Mouse (Mus musculus) heart, embryonic 13.5 days (tissue): ENCODE data around the gene E4f1. TPM values are rescaled to one million over a fixed set of nuclear protein-coding genes. Genes with fewer than 3 reads are reported as not detected.
A peak's percentile ranks its signal among the peaks of the same experiment; 100 is the strongest.
"Not testable (repeated sequence)": the region's sequence is repeated elsewhere in the genome, so short reads cannot be mapped to it uniquely, and the experiment has no call there.

ENCODE experiments used
- ATAC-seq: fragments of 200-750 bp; cut with Nextera tagmentation; 2 replicates; pipeline ENCODE4 v1.8.0; 2017; ENCODE audit warnings: moderate TSS enrichment; ENCODE audit not compliant: insufficient number of reproducible peaks, low FRiP score, low TSS enrichment; ENCODE audit errors: extremely low read depth
- H3K27ac ChIP-seq: fragments of 300-500 bp; sonication (generic); replicated peaks from 2 replicates; pipeline ENCODE4 v1.5.1; 2015; ENCODE audit warnings: moderate library complexity, mild to moderate bottlenecking, inconsistent platforms
- H3K27me3 ChIP-seq: fragments of 300-500 bp; sonication (generic); replicated peaks from 2 replicates; pipeline ENCODE4 v1.6.1; 2015; ENCODE audit warnings: mild to moderate bottlenecking, inconsistent platforms
- H3K36me3 ChIP-seq: fragments of 300-500 bp; sonication (generic); 2 replicates; pipeline ENCODE4 v1.6.1; 2015; ENCODE audit warnings: mild to moderate bottlenecking, inconsistent platforms
- H3K4me1 ChIP-seq: fragments of 300-500 bp; sonication (generic); 2 replicates; pipeline ENCODE4 v1.6.1; 2015; ENCODE audit warnings: inconsistent platforms
- H3K4me2 ChIP-seq: fragments of 300-500 bp; sonication (generic); 2 replicates; pipeline ENCODE4 v1.6.1; 2015; ENCODE audit warnings: inconsistent platforms, mild to moderate bottlenecking, moderate library complexity
- H3K4me3 ChIP-seq: fragments of 300-500 bp; sonication (generic); 2 replicates; pipeline ENCODE4 v1.5.1; 2015; ENCODE audit warnings: moderate library complexity, mild to moderate bottlenecking, inconsistent platforms
- H3K9ac ChIP-seq: fragments of 300-500 bp; sonication (generic); 2 replicates; pipeline ENCODE4 v1.6.1; 2015; ENCODE audit warnings: inconsistent platforms, mild to moderate bottlenecking, moderate library complexity
- H3K9me3 ChIP-seq: fragments of 300-500 bp; sonication (generic); 2 replicates; pipeline ENCODE4 v1.6.1; 2016; ENCODE audit warnings: inconsistent platforms
- WGBS: fragments of 180-500 bp; shearing (Covaris S2); methylation state at CpG from one replicate; pipeline ENCODE4 v1.1.7; 2015; ENCODE audit warnings: mixed read lengths; 5-methylcytosine and 5-hydroxymethylcytosine counted together
- polyA plus RNA-seq: library from polyadenylated mRNA; unstranded; fragments of >200 nt; fragmentation: Nextera tagmentation; extraction: Ambion mirVana; gene quantifications from 2 replicates; pipeline ENCODE4 v1.2.1, GENCODE M21; 2015

The E4f1 gene
- polyA plus RNA-seq, 1 experiment from 2014 or later: 24.5 TPM

DNA sequence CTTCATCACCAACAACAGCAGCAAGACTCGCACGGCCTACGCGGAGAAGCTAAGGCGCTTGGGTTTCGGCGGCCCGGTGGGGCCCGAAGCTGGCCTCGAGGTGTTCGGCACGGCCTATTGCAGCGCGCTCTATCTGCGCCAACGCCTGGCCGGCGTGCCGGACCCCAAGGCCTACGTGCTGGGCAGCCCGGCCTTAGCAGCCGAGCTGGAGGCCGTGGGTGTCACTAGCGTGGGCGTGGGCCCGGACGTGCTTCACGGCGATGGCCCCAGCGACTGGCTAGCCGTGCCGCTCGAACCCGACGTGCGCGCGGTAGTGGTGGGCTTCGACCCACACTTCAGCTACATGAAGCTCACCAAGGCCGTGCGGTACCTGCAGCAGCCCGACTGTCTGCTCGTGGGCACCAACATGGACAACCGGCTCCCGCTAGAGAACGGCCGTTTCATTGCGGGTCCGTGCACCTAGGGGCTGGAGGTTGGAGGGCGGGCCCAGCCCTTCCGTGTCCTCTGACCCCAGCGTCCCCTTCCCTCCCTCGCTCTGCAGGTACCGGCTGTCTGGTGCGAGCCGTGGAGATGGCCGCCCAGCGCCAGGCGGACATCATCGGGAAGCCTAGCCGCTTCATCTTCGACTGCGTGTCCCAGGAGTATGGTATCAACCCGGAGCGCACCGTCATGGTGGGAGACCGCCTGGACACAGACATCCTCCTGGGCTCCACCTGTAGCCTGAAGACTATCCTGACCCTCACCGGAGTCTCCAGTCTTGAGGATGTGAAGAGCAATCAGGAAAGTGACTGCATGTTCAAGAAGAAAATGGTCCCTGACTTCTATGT is 801 bp upstream of the E4f1 start:
- H3K9me3 ChIP-seq: no peaks in the 10 kb centered on the region
- H3K4me2 ChIP-seq: peak overlapping the region; percentile 100
- ATAC-seq: peak; percentile 11; the same call in 1 of the 2 replicates
- peak overlapping the region; percentile 97 for H3K9ac ChIP-seq
- under 1% methylated on average over 68 of the region's 68 CpGs for WGBS
- peak overlapping the region; percentile 89 for H3K27ac ChIP-seq
- peak overlapping the region; percentile 95 for H3K4me3 ChIP-seq
- H3K4me1 ChIP-seq: peaks cover 42% of the 10 kb centered on the region
- no peaks in the 10 kb centered on the region for H3K27me3 ChIP-seq
- peaks cover 33% of the 10 kb centered on the region for H3K36me3 ChIP-seq

DNA sequence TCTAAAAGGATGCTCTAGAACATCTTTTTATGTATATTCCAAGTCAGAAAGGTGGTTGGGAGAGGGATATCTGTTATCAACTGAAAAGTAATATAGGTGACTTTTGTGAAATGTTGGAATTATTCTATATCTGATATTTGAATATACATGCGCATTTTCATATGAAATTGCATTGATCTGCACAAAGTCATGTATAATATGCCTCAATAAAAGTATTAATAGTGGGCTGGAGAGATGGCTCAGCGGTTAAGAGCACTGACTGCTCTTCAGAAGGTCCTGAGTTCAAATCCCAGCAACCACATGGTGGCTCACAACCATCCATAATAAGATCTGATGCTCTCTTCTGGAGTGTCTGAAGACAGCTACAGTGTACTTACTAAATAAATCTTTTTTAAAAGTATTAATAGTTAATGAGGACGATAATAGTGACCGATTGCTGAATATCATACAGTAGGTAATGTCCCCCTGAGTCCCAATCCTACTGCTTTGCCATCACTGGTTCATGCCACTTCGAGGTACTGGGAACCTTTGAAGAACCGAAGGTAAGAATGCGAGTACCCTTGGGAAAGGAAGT is 690 bp downstream of the E4f1 start:
- ATAC-seq: no peak
- H3K9ac ChIP-seq: peak overlapping the region; percentile 97
- H3K9me3 ChIP-seq: no peaks in the 10 kb centered on the region
- H3K4me1 ChIP-seq: peaks cover 40% of the 10 kb centered on the region
- H3K27me3 ChIP-seq: no peaks in the 10 kb centered on the region
- 17% methylated on average over 7 of the region's 7 CpGs for WGBS
- peak overlapping the region; percentile 100 for H3K4me2 ChIP-seq
- peaks cover 18% of the 10 kb centered on the region for H3K36me3 ChIP-seq
- H3K27ac ChIP-seq: peak overlapping the region; percentile 89
- peak overlapping the region; percentile 95 for H3K4me3 ChIP-seq

DNA sequence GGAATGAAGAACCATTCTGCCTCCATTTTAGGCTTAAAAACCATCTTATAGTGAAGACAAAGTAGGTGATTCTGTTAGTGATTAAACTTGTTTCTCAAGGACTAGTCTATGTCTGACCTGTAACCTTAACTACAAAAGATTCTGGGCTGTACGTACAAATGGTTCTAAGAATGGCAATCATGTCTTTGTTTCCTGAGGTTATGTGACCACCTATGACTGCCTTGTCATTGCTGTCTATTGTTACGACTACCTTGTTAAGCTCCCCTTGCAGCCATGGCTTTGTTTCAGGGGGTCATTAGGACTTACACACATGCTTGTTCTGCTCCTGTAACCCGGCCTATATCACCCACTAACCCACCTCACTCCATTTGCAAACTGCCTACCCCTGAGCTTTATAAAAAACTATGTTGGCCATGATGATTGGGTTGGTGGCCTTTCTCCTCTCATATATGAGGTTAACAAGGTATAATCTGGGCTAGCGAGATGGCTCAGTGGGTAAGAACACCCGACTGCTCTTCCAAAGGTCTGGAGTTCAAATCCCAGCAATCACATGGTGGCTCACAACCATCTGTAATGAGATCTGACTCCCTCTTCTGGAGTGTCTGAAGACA is 1.4 kb downstream of the E4f1 start:
- 93% methylated on average over 5 of the region's 5 CpGs for WGBS
- no peak for ATAC-seq
- H3K4me2 ChIP-seq: no peak overlapping the region
- no peak overlapping the region for H3K9ac ChIP-seq
- peaks cover 34% of the 10 kb centered on the region for H3K4me1 ChIP-seq
- no peaks in the 10 kb centered on the region for H3K27me3 ChIP-seq
- H3K9me3 ChIP-seq: no peaks in the 10 kb centered on the region
- no peak overlapping the region for H3K27ac ChIP-seq
- H3K36me3 ChIP-seq: peaks cover 11% of the 10 kb centered on the region
- H3K4me3 ChIP-seq: no peak overlapping the region

DNA sequence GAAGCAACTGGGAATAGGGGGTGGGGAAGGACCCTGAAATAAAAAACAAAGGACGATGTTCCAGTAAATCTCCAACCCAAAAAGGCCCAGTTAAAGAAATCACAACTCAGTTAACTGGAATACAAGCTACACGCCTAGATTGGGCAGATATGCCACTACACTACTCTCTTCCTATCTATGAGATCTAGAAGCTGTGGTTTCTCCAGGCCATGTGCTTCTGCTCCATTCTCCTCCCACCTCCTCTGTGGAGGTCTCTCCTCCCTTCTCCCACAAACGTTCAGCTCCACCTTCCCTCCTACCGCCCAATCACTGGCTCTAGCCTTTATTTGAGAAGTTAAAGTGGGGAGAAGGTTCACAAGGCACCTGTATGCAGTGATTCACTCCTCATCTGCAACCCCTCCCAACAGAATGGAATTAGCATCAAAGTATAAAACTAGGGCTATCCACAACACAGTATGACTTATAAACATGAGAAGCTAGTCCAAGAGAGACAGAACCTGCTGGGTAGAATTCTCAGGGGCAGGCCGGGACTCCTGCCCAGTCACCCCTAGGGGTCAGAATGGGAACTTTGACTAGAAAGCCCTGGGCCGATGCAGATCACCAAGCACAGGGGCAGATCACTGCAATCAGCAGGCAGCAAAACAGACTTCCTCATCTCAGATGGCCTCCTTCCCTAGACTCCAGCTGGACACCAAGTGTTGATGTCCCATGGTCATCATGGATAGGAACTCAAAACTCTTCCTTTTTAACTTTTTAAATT is 6.6 kb downstream of the E4f1 start:
- 44% methylated on average over 6 of the region's 6 CpGs for WGBS
- Histone ChIP-seq H3K9me3 (no peaks in the 10 kb centered on the region), H3K4me1 (peaks cover 14% of the 10 kb centered on the region), H3K36me3 (no peaks in the 10 kb centered on the region), H3K27ac (peak overlapping the region; percentile 16; the same call in 1 of the 2 replicates), H3K9ac (no peak overlapping the region), H3K4me2 (peak overlapping the region; percentile 20; the same call in 1 of the 2 replicates), H3K4me3 (no peak overlapping the region), H3K27me3 (no peaks in the 10 kb centered on the region)
- no peak for ATAC-seq

DNA sequence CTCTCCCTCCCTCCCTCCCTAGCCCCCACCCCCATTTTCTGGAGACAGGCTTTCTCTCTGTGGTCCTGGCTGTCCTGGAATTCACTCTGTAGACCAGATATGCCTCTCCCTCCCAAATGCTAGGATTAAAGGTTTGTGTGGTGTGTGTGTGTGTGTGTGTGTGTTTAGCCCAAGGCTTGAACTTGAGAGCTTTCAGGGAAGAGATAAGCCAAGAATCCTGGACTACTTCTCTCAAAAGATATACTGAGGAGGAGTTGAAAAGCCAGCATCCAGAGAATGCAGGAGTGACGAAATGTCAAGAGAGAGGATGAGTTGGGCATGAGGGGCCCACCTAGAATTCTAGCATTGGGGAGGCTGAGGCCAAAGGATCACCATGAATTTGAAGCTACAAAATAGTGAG is 7.2 kb downstream of the E4f1 start:
- Histone ChIP-seq H3K9ac (0 out of 2 replicates have a peak overlapping the region, but pooled peaks have one; percentile 37), H3K4me2 (peak overlapping the region; percentile 20; the same call in 1 of the 2 replicates), H3K27ac (peak overlapping the region; percentile 50; the same call in 1 of the 2 replicates), H3K4me3 (no peak overlapping the region), H3K9me3 (no peaks in the 10 kb centered on the region), H3K4me1 (peaks cover 14% of the 10 kb centered on the region), H3K27me3 (no peaks in the 10 kb centered on the region), H3K36me3 (no peaks in the 10 kb centered on the region)
- 50% methylated on average over 1 of the region's 1 CpGs for WGBS
- no peak for ATAC-seq

DNA sequence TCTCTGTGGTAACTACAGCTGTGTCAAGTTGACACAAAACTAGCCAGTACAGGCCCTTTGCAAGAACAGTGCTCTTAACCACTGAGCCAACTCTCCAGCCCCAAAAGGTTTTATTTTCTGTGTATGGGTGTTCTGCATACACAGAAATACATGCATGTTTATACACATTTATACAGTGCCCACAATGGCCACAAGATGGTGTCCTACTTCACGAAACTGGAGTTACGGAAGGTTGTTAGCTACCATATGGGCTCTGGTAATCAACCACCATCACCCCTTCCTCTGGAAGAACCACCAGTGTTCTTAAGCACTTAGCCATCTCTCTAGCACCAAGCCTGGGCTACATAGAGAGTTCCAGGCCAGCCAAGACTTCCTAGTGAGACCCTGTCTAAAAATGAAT is 8.5 kb downstream of the E4f1 start:
- WGBS: 69% methylated on average over 2 of the region's 2 CpGs
- Histone ChIP-seq H3K4me2 (no peak overlapping the region), H3K9me3 (no peaks in the 10 kb centered on the region), H3K27ac (no peak overlapping the region), H3K27me3 (no peaks in the 10 kb centered on the region), H3K9ac (no peak overlapping the region), H3K4me3 (no peak overlapping the region), H3K4me1 (peaks cover 14% of the 10 kb centered on the region), H3K36me3 (no peaks in the 10 kb centered on the region)
- ATAC-seq: no peak

DNA sequence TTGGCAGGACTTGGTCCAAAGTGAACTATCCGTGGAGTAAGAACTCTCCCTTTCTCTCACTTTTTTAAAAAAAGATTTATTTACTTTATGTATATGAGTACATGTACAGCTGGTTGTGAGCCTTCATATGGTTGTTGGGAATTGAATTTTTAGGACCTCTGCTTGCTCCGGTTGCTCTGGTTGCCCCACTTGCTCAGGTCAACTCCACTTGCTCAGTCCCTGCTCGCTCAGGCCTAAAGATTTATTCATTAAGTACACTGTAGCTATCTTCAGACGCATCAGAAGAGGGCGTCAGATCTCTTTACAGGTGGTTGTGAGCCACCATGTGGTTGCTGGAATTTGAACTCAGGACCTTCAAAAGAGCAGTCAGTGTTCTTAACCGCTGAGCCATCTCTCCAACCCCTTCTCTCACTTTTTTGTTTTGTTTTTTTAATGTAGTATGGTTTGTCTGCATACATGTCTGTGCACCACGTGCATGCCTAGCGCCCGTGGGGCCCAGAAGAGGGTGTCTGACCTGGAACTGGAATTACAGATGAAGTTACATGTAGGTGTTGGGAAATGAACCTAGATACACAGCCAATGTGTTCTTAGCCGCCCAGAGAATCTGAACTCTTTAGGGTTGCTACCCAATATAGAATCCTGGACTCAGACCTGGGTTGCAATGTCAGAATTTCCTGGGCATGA is 14.4 kb downstream of the E4f1 start:
- not testable (repeated sequence) for H3K9ac ChIP-seq, ATAC-seq

DNA sequence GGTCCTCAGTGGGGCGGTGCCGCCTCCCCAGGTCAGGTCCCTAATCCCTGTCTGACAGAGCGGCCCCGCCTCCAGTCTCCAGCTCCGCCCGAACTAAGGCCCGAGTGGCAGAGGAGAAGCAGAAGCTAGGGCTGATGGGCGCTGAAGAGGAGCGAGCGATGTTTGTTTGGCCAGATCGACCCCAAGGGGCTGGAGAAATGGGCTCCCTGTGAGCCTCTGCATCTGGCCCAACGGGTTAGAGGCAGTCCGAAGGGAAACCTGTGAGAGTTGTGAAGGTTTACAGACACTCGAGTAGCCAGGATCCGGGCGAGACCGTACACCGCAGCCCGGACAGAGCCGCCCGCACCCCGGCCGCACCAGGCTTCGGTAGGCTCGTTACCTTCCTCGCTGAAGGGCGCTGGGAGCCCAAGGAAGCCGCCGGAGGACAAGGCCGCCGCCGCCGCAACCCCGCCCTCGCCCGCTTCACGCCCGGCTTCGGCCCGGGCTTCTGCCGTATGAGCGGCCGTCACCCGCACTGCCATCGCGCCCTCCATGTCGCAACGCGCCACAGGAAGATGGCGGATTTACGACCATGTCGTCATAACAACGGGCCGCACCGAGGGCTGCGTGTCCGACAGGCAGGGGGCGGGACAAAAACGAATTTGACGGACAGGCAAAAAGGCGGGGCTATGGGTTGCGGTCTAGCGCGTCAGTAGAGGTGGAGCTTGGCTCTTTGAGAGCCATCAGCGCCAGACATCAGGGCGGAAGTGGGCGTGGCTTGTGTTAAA is 15.2 kb downstream of the E4f1 start:
- H3K4me1 ChIP-seq: peaks cover 20% of the 10 kb centered on the region
- H3K27ac ChIP-seq: peak overlapping the region; percentile 97
- H3K9me3 ChIP-seq: no peaks in the 10 kb centered on the region
- peak overlapping the region; percentile 95 for H3K9ac ChIP-seq
- H3K4me3 ChIP-seq: peak overlapping the region; percentile 87
- peak; percentile 94 for ATAC-seq
- peak overlapping the region; percentile 80 for H3K4me2 ChIP-seq
- WGBS: 1% methylated on average over 67 of the region's 67 CpGs
- H3K27me3 ChIP-seq: no peaks in the 10 kb centered on the region
- peaks cover 19% of the 10 kb centered on the region for H3K36me3 ChIP-seq

More for the DNA sequence above, 14.4 kb downstream of the E4f1 start:
- peaks cover 12% of the 10 kb centered on the region for H3K36me3 ChIP-seq
- peaks cover 20% of the 10 kb centered on the region for H3K4me1 ChIP-seq
- not testable (repeated sequence) for H3K9me3 ChIP-seq, H3K27me3 ChIP-seq
- H3K4me2 ChIP-seq: peak overlapping the region; percentile 80
- H3K4me3 ChIP-seq: peak overlapping the region; percentile 87
- peak overlapping the region; percentile 73 for H3K27ac ChIP-seq
- WGBS: 52% methylated on average over 10 of the region's 10 CpGs

DNA sequence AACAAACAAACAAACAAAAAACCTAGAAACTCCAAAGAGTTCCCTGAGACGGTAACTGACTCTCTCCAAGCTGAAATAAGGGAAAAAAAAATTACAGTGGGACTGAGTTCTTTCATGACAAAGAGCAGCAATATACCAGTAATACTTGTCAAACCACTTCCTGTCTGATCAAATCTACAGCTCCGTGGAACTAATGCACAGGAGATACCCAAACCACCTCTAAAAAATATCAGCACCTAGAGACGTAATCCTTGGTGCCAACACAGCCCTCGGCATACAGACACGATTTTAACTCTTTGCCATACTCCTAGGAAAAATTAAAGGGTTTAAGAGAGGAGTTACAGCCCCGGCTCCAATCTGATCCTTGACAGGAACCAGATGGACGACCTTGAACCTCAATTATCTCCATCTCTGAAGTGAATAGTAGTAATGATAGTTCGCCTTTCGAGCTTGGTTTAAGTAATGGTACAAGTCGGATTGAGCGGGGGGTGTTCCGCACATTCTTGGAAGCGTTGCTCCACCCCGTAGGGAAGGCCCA is 15.8 kb downstream of the E4f1 start:
- peaks cover 26% of the 10 kb centered on the region for H3K36me3 ChIP-seq
- H3K9me3 ChIP-seq: no peaks in the 10 kb centered on the region
- peak overlapping the region; percentile 87 for H3K4me3 ChIP-seq
- H3K4me1 ChIP-seq: peaks cover 20% of the 10 kb centered on the region
- H3K27ac ChIP-seq: peak overlapping the region; percentile 97
- H3K27me3 ChIP-seq: no peaks in the 10 kb centered on the region
- no peak for ATAC-seq
- H3K4me2 ChIP-seq: peak overlapping the region; percentile 80
- peak overlapping the region; percentile 95 for H3K9ac ChIP-seq
- 4% methylated on average over 14 of the region's 14 CpGs for WGBS

DNA sequence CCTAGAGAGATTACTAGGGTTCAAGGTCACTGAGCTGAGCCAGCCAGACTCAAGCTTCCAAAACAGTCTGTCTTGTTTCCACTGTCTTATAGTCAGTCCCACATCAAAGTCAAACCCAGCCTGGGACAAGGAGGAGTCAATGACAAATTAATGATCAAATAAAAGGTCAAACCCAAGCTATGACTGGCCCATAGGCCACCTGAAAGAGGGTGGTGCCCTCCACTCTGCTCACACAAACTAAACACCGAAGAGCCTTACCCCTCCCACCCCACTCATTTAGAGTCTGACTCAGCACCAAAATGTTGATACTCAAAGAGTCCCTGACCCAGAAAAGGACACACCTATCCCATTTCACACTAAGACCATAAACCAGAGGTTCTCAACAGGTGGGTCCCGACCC is 16.7 kb downstream of the E4f1 start:
- Histone ChIP-seq H3K4me3 (peak overlapping the region; percentile 87; the same call in 1 of the 2 replicates), H3K36me3 (peaks cover 35% of the 10 kb centered on the region)

More for the DNA sequence above, 16.7 kb downstream of the E4f1 start:
- Histone ChIP-seq H3K27ac (no peak overlapping the region), H3K27me3 (no peaks in the 10 kb centered on the region), H3K4me1 (peaks cover 20% of the 10 kb centered on the region), H3K4me2 (peak overlapping the region; percentile 80), H3K9me3 (no peaks in the 10 kb centered on the region), H3K9ac (no peak overlapping the region)
- ATAC-seq: no peak
- 72% methylated on average over 2 of the region's 2 CpGs for WGBS
